Mouse (Mus musculus): ENCODE measurements around the gene Kbtbd4. TPM values are rescaled to one million over a fixed set of nuclear protein-coding genes. Genes with fewer than 3 reads are reported as not detected.

The Kbtbd4 gene
- polyA plus RNA-seq, 1 experiment from 2014 or later, result 30.8 TPM

DNA sequence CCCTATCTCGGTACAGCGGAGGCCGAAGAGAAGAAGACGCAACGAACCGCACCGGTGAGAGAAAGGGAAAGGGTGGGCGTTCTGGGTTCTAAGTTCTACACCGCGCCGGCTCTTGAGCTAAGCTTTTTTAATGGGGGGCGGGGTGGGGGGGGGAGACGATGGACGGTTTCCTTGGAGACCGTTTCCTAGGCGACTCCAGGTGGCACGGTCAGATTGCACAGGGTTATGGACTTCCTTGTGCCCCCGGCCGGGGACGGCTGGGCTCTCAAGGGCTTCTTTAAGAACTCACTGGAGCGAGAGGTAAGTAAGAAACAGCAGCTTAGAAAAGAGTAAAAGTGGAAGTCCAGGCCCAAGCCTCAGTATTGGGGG, 300 bp downstream of the Kbtbd4 start:
- no peak for DNase-seq (ENCODE audit: low spot score)

DNA sequence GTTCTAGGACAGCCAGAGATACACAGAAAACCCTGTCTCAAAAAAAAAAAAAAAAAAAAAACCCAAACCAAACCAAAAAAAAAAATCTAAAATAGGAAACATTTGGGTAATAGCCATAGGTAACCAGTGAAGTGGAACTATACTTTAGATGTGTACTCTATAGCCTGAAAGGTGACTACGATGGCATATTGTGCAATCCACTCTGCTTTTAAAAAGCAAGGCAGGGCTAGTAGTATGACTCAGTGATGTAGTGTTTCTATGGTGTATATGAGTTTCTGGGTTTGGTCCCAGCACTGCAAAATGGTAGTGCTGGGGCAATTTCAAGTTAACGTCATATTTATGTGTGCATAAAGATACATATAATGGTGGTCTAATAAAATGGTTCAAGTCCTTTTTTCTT, 2.2 kb downstream of the Kbtbd4 start:
- no peak for DNase-seq (ENCODE audit: low spot score)

DNA sequence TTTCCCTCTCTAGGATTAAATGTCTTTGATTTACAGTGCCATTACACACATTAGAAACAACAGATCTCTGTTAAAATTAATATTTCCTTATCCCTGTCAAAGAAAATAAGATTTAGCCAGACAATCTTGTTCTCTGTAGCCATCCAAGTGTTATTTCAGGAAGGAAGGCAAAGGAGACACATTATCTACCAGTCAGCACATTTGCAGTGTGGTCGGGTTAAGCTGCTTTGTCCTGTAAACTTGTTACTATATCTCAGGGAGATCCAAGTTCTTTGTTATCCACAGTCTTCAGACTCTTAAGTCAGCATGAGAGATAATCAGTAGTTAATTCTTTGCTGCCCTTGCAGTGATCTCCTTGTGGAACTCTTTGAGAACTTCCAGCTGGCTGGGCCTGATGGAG, 6.3 kb downstream of the Kbtbd4 start:
- no peak for DNase-seq (ENCODE audit: low spot score)

DNA sequence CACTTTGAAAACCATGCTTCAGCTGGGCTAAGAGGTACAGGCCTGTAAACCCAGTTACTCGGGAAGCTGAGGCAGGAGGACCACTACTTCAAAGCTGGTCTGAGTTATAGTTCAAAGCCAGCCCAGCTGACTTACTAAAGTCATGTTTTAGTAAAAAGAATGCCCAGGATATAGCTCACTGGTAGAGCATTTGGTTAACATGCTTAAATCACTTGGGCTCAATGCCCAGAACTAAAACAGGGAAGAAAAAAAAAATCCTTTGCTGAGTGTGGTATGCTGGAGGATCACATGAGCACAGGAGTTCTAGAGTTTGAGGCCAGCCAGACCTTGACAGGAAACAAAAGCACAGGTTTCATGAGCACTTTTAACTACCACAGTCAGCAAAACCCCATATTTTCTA, 7.1 kb downstream of the Kbtbd4 start:
- no peak for DNase-seq (ENCODE audit: low spot score)

DNA sequence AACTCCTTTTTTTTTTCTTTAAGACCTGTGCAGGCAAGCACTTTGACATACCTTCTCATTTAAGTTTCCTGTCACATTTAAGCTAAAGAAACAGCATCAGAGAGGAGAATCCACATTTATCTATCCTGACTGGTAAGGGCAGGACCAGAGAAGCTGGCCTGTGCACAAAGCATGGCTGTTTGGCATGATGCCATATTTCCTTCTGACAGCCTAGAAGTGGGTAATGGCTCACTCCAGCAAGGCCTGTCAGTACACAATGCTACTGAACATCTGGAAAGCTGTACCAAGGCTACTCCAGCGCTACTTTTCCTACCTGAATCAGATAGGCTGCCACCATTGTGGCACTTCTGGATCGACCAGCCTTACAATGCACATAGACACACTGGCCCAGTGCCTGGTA, 9.1 kb downstream of the Kbtbd4 start:
- no peak for DNase-seq (ENCODE audit: low spot score)

DNA sequence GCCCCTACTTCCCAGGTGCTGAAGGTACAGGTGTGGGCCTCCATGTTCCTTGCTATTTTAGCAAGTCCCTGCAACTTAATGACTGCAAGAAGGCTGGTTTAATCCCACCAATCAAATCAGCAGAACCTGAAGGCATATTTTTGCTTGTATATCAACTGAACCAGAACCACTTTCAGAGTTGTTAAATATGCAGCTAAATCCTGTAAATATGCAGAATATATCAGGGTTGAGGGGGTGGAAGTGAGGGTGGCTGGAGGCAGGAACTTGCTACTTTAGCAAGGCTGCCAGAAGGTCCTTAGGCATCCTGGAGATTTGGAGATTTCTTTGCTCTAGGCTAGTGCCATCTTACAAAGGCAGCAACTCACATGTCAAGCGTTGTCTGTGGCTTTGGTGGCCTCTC, 11.0 kb downstream of the Kbtbd4 start:
- DNase-seq (ENCODE audit: low spot score), result no peak

DNA sequence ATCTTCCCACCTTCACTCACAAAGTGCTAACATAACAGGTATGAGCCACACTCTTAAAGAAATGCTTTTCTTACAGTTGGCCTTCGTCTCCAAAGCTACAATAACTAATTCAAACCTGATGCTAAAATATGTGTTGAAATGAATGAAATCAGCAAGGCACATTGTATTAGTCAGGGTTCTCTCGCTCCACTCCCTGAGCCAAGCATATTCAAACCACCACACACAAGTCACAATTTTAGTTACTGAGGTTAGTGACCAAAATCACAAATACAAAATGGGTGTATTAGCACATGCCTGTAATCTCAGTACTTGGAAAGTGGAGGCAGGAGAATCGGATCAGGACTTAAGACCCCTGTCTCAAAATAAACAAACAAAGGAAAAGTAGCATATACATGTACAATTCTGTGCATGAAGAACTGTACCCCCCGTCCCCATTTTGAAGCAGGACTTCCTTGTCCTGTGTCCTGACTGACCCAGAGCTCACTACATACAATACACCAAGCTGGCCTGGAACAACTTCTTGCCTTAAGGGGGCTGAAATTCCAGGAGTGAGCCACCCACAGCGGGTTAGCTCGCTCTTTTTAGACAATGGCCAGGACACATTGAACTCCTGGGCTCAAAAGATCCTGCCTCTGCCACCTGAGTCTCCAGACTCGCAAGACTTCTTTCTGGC, 12.2 kb downstream of the Kbtbd4 start:
- peak; percentile 9 for DNase-seq (ENCODE audit: low spot score)

DNA sequence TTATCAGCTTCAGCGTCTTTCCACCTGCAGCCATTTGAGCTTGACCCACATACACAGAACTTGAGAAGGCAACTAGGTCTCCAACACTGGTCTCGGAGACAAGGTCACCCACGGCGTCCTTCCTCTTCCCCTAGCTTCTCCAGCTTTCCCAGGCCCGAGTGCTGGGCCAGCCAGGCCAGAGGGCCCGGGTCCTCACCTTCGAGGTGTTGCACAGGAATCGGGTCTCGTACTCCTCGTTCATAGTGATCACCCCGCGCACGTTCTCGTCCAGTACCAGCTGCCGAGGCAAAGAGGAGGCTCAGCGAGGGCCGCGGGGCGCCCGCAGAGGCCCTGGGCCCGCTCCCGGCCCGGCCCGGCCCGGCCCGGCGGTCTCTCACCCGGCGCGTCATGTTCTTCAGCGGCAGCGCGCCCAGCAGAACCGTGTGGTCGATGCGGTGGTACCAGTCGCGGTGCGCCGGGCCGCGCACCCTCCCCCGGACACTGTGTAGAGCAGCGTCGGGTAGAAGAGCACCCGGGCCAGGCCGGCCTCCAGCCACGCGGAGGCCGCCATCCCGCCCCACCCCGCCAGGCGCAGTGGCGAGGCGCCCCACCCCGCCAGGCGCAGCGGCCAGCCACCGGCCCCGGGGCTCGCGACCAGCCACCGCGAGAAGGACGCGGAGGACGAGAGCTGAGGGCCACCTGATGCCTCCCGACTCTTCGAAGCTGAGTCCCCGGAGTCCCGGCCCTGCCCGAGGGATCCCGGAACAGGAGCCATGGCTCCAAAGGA, 12.9 kb downstream of the Kbtbd4 start:
- DNase-seq (ENCODE audit: low spot score), result peak; percentile 45

DNA sequence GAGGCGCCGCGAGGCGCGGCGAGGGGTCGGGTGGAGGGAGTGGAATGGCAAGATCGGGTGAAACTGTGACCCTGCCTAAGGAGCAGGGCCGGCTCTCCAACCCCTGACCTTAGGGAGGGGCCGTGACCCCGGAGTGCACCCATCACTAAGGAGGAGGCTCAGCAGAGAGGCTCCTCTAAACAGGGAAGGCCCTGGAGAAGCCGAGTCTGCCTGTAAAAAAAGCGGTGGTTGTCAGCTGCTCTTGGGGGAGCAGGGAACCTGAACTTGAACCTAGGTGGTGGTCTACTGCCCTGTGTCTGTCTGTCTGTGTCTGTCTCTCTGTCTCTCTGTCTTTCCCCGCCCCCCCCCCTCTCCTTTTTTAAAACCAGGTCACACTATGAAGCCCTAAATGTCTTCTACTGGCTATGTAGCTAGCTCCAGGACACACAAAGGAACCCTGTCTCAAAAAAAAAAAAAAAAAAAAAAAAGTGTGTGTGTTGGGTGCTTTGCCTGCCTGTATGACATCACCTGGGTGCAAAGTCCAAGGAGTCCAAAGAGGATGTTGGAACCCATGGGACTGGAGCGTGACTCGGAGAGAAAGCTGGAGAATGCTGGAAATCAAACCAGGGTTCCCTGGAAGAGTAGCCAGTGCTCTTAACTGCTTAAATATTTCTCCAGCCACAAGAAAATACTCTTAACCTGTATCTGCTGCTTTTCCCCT, 13.6 kb downstream of the Kbtbd4 start:
- peak; percentile 42 for DNase-seq (ENCODE audit: low spot score)

DNA sequence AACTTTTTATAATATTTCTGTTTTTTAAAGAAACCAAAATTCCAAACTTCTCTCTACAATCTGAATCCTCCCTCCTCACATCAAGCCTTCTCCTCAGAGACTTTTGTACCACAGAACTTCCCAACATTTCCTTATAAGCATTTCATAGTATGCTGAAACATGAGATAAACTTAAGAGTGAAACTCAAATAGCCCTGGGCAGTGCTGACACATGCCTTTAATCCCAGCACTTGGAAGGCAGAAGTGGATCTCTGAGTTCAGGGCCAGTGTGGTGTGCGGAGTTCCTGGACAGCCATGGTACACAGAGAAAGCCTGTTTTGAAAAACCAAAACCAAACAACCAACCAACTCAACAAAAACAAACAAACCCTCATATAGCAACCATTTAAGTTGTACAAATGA, 16.6 kb downstream of the Kbtbd4 start:
- DNase-seq (ENCODE audit: low spot score), result no peak

DNA sequence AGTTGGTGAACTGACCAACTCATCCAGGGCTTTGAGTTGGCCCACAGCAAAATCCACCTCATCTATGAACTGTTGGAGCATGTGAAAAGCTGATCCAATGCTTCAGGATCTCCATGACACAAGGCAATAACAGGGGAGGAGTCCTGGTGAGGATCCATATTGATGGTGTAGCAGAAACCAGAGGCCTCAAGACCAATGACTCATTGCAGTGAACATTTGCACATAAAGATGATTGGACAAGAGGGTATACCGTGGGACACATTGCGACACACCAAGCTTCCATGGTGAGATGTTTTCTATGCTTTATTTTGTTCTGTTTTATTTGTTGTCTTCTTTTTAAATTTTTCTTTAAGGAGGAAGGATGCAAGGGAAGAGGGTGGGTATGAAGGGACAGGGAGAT, 18.1 kb downstream of the Kbtbd4 start:
- no peak for DNase-seq (ENCODE audit: low spot score)

DNA sequence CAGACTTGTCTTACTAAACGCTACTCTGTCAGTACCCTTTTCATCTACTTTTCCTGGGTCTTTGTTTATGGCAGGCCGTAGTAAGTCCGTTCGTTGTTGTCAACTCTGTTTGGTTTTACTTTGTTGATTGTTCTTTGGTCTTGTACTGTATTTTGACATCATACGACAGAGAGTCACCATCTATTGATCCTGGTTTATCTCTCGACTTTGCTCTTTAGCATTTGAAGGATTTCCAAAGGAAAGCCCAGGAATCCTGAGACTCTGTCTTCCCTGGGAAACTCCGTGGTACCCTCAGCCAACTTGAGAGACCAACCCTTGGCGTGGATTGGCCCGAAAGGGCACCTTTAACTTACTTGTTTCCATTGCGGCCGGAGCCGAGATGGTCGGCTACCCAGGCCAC, 24.0 kb downstream of the Kbtbd4 start:
- no peak for DNase-seq (ENCODE audit: low spot score)

DNA sequence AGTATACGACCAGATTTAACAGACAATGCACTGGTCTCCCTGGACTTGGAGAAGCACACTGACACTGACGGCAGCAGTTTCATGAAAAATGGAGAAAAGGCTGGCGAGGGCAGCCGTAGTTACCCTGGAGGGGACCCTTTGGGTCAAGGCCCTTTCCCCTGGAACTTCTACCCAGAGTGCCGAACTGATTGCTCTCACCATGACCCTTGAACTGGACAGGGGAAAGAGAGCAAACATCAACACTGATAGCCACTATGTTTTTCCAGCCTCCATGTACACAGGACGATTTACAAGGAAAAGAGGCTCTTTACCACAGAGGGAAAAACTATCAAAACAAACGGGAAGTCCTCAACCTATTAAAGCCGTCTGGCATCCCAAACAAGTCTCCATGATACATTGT, 27.3 kb downstream of the Kbtbd4 start:
- no peak for DNase-seq (ENCODE audit: low spot score)

DNA sequence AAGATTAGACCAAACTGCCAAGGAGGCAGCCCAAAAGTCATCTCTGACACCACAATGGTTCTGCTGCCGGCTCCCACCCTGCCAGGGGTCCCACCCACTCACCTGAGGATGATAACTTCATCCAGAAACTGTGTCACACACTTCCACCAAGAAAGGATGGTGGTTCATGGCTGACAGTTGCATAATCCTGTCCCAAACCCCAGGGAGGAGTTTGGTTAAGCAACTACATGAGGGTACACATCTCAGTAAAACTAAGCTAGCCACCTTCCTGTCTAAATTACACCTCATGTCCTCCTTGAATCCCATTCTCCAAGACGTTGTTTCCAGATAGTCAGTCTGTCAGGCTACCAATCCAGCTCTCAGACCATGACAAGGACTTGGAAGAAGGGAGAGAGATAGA, 27.7 kb downstream of the Kbtbd4 start:
- DNase-seq (ENCODE audit: low spot score), result no peak

DNA sequence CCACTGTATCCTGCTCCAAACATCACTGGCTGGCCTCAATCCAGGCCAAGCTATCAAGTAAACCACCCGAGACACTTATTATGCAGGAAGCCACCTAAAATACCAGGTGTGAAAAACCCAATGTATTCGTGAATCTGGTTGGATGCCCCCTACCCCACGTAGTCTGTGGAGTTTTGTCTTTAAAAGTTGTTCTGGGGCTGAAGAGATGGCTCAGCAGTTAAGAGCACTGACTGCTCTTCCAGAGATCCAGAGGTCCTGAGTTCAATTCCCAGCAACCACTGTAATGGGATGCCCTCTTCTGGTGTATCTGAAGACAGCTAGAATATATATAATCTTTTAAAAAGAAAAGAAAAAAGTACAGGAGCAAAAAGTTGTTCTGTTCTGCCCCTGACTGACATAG, 33.8 kb downstream of the Kbtbd4 start:
- DNase-seq (ENCODE audit: low spot score), result no peak

DNA sequence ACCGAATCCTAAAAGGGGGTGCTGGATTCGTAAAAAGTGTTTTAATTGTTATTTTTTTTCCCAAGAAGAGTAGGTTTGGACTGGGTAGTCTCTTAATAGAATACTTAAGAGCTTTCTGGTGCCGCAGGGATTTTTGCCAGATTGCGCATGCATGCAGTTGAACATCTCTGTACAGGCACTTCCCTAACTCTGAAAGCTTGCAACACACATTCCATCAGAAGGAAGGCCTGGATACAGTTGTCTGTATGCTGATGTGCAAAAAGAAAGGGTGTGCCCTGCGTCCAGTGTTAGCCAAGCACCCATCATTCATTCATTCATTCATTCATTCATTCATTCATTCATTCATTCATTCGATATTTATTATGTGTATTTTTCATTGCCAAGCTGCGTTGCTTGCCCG, 35.2 kb downstream of the Kbtbd4 start:
- no peak for DNase-seq (ENCODE audit: low spot score)

DNA sequence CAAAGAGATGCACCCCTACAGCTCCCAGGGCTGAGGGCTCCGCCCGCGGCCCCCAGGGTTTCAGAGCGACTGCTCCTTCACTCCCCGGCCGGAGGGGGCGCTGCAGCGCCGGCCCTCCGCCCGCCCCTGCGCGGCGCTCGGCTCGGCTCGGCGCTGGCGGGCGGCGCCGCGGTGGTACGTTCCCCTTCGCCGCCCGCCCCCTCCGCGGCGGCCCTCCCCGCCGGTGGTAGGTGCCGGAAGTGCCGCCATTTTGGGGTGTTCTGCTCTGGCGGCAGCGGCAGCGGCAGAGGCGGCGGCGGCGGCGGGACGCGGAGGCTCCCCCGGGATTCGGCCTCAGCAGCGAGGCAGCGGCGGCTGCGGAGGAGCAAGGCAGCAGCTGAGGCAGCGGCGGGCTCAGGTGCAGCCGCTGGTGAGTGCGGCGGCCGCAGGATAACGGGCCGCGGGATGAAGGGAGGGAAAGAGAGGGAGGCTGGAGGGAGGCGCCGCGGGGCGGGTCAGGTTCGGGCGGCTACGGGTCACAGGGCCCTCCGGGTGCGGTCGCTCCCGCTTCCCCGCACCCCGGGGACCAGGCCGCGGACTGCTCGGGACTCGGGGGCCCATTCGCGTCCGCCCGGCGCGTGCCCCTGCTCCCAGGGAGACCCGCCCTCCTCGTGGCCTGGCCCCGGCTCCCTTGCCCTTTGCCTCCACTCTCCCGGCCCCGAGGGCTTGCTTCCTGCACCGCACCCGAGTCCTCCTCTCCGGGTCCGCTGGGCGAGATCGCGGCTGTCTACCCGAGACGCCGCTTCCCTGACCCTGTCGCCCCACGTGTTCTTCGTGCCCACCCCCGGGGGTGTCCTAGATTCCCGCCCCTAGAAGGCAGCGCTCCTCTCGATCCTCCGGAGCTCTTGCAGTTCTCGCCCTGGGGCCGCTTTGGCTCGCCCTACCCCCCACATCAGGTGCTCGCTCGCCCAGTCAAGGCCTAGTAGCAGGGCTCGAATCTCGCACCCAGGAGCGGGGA, 36.0 kb downstream of the Kbtbd4 start, which contains the start of gene Celf1:
TSS of gene Celf1 (plus strand) at position 150 of the 997 bp plus-strand sequence.
- peak; percentile 96 for DNase-seq (ENCODE audit: low spot score)

DNA sequence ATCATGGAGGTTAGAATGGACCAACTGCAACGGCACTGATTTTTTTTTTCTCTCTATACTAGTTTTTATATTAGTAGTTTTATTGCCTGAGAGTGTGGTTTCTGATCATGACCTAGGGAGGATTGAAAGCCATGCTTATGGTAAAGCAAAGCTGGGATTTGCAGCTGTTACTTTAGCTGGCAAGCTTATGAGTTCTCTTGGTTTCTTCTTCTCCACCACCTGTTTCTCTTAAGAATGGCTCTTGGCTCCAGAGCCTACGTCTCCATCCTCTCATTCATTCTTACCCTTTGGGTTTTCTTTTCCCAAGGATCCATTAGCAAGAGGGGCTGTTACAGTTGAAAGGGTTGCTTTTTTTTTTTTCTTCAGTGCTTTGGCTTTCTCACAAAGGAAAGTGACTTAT, 37.2 kb downstream of the Kbtbd4 start:
- DNase-seq (ENCODE audit: low spot score), result no peak

DNA sequence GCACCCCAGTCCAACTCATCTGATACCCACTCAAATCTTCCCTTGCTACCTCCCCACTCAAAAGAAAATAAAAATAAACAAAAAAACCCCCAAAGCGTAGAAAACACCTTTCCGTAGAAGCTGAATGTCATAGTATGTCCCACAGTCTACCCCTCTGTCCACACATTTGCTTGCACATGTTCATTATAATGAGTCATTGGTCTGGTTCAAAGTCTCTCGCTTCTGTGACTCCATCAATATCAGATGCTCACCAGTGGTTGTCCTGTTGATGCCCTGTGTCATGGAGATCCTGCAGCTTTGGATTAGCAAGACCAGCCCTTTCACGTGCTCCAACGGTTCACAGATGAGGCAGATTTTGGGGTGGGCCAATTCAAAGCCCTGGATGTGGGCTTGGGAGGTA, 45.6 kb downstream of the Kbtbd4 start:
- DNase-seq (ENCODE audit: low spot score), result no peak

DNA sequence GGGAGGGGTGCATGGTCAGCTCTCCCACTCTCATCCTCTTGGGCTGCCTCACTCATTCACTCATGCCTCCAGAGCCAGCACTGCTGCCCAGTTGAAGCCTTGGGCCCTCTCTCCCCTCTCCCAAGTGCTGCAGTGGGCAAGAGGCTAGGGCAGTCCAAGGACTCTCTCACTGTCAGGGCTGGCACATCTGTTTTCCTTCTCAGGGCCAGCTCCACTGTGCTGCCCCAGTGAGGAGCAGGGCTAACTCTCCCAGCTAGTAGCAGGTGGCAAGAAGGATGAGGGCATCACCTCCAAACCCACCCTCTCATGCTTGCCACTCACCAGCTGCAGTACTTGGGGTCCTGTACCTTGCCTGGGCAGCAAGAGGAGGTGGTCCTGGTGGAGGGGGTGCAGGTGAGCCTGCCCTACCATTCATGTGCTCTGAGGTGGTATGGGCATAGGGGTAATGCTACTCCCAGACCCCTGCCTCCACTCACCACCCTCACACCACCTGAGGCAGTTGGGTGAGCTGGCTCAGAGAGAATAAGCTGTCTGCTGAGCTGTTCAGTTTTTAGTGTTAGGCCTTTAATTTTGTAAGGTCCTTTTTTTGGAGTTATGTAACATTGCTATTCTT, 46.1 kb downstream of the Kbtbd4 start:
- DNase-seq (ENCODE audit: low spot score), result no peak

DNA sequence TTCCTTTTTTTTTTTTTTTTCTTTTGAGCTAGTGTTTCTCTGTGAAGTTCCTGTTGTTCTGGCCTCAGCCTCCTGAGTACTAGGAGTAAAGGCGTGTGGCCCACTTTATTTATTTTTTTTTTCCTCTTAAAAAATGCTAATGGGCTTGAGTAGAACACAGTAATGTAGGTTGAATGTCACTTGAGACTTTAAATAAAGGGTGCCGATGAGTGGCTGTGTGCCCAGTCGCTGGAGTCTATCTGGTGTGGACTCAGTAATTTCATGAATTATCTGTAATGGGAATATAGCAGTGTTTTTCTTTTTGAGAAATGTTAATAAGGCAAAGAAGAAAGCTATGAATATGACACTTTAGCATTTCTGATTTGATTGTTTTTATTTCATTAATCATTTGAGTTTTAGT, 48.9 kb downstream of the Kbtbd4 start:
- no peak for DNase-seq (ENCODE audit: low spot score)
